Mouse (Mus musculus) forebrain, embryonic 11.5 days (tissue): ENCODE measurements around the gene Nin. TPM values are rescaled to one million over a fixed set of nuclear protein-coding genes. Genes with fewer than 3 reads are reported as not detected.

Experiments
- polyA plus RNA-seq: library from polyadenylated mRNA; unstranded; fragments of >200 nt; fragmentation: Nextera tagmentation; extraction: Ambion mirVana; gene quantifications from 2 replicates; pipeline ENCODE4 v1.2.1, GENCODE M21; 2014

The Nin gene
- polyA plus RNA-seq, 1 experiment from 2014 or later, result 13.3 TPM

Other genes starting within 250 kb of the Nin start
- gene Atl1, start 221.1 kb downstream of the Nin start, polyA plus RNA-seq, result 29.8 and 32.4 TPM in 2 replicates
- 31.4 and 32.7 TPM in 2 replicates for gene Map4k5, start 220.5 kb downstream of the Nin start, polyA plus RNA-seq
- 9.7 and 10.2 TPM in 2 replicates for gene Sav1, start 126.7 kb downstream of the Nin start, polyA plus RNA-seq
- not detected in 2 replicates for gene Abhd12b, start 40.4 kb upstream of the Nin start, polyA plus RNA-seq
- gene Pygl, start 117.8 kb upstream of the Nin start, polyA plus RNA-seq, result 5.9 and 6.3 TPM in 2 replicates
- gene Trim9, start 233.9 kb upstream of the Nin start, polyA plus RNA-seq, result 14.5 and 15.5 TPM in 2 replicates